Mouse (Mus musculus) E14TG2a.4 (cell line): ENCODE data around the gene Snx7.

Experiments
- CTCF ChIP-seq: conservative IDR thresholded peaks from 2 replicates; pipeline ENCODE4 v1.5.1; 2014; ENCODE audit warnings: low read length
- POU5F1 ChIP-seq: IDR thresholded peaks from 2 replicates; pipeline ENCODE4 v1.6.1; 2014; ENCODE audit warnings: low read length, borderline replicate concordance

DNA sequence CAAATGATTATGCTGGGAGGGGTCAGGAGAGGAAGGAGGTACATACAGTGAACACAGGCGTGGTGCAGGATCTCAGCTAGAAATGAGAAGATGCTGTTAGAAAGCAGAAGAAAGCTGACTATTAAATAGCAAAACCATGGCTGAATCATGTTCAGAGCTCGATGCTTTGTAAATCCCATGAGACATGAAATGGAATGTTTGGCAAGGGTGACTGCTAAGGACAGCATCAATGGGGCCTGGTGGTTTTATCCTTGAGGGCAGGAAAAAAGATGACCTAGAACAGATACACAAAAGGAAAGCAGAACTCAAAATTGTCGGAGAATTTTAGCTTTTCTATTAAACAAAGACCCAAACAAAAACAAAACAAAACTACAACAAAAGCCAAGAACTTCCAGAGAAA lies 6.7 kb upstream of the Snx7 start:
- TF ChIP-seq CTCF (no peak), POU5F1 (no peak)
